Mouse (Mus musculus) MEL (cell line): Measurements from ENCODE around the gene Myl10. TPM values are rescaled to one million over a fixed set of nuclear protein-coding genes. Genes with fewer than 3 reads are reported as not detected.

Source experiments
- DNase-seq: peaks from one replicate; pipeline ENCODE4 v3.0.0; 2011; ENCODE audit warnings: low read depth, low spot score
- H3K27ac ChIP-seq: 2 replicates; pipeline ENCODE4 v1.5.1; 2012; ENCODE audit warnings: low read depth, mild to moderate bottlenecking, control low read depth, low read length, moderate library complexity; ENCODE audit not compliant: control insufficient read depth
- H3K27me3 ChIP-seq, 2 experiments: fragments of 150-350 bp in 1 of 2; sonication (generic) in 1 of 2; 2 replicates each; pipeline ENCODE4 v1.6.1; 2012; ENCODE audit warnings: low read length in 2 of 2, mild to moderate bottlenecking in 2 of 2, improper control_type of control experiment in 1 of 2, moderate library complexity in 1 of 2; ENCODE audit not compliant: insufficient read depth in 2 of 2, control insufficient read depth in 1 of 2
- H3K36me3 ChIP-seq, 2 experiments: 2 replicates each; pipeline ENCODE4 v1.6.1; 2012 to 2014; ENCODE audit warnings: low read length in 2 of 2, improper control_type of control experiment in 1 of 2, inconsistent platforms in 1 of 2, mild to moderate bottlenecking in 1 of 2; ENCODE audit not compliant: insufficient read depth in 2 of 2, control insufficient read depth in 1 of 2
- H3K4me1 ChIP-seq, 2 experiments: fragments of 150-350 bp in 1 of 2; sonication (generic) in 1 of 2; 2 replicates each; pipeline ENCODE4 v1.6.1; 2012; ENCODE audit warnings: low read length in 2 of 2, improper control_type of control experiment in 1 of 2, mild to moderate bottlenecking in 1 of 2; ENCODE audit not compliant: insufficient read depth in 2 of 2, control insufficient read depth in 1 of 2
- H3K4me3 ChIP-seq, 2 experiments: fragments of 150-350 bp in 1 of 2; sonication (generic) in 1 of 2; 2 replicates each; pipeline ENCODE4 v1.5.1; 2012; ENCODE audit warnings: low read depth in 2 of 2, low read length in 2 of 2, mild to moderate bottlenecking in 2 of 2, moderate library complexity in 2 of 2, control low read depth in 1 of 2, improper control_type of control experiment in 1 of 2; ENCODE audit not compliant: control insufficient read depth in 1 of 2, insufficient read depth in 1 of 2
- H3K79me2 ChIP-seq: 2 replicates; pipeline ENCODE4 v1.6.1; 2012; ENCODE audit warnings: mild to moderate bottlenecking, low read length, moderate library complexity; ENCODE audit not compliant: control insufficient read depth, poor library complexity, insufficient read depth
- H3K9ac ChIP-seq: 2 replicates; pipeline ENCODE4 v1.6.1; 2012; ENCODE audit warnings: low read depth, mild to moderate bottlenecking, control low read depth, low read length, moderate library complexity; ENCODE audit not compliant: control insufficient read depth, poor library complexity, severe bottlenecking
- H3K9me3 ChIP-seq: fragments of 150-350 bp; sonication (generic); replicated peaks from 2 replicates; pipeline ENCODE4 v1.6.1; 2012; ENCODE audit warnings: mild to moderate bottlenecking, low read length, improper control_type of control experiment, moderate library complexity; ENCODE audit not compliant: insufficient read depth
- CTCF ChIP-seq, 3 experiments: IDR thresholded peaks in 2 of 3; conservative IDR thresholded peaks in 1 of 3; 2 replicates each; pipeline ENCODE4 v1.5.1; 2011 to 2012; ENCODE audit warnings: low read length in 3 of 3, low read depth in 2 of 3, mild to moderate bottlenecking in 2 of 3, improper control_type of control experiment in 1 of 3, inconsistent platforms in 1 of 3, mixed read lengths in 1 of 3, moderate library complexity in 1 of 3; ENCODE audit not compliant: control insufficient read depth in 1 of 3, insufficient read depth in 1 of 3, poor library complexity in 1 of 3, severe bottlenecking in 1 of 3
- E2F4 ChIP-seq: IDR thresholded peaks from 2 replicates; pipeline ENCODE4 v1.6.1; 2011; ENCODE audit warnings: low read depth, low read length, improper control_type of control experiment, borderline replicate concordance
- EP300 ChIP-seq, 2 experiments: IDR thresholded peaks; 2 replicates each; pipeline ENCODE4 v1.6.1; 2011; ENCODE audit warnings: improper control_type of control experiment in 2 of 2, low read length in 2 of 2, low read depth in 1 of 2, mild to moderate bottlenecking in 1 of 2
- ETS1 ChIP-seq: IDR thresholded peaks from 2 replicates; pipeline ENCODE4 v1.6.1; 2012; ENCODE audit warnings: low read depth, mild to moderate bottlenecking, inconsistent platforms, low read length, improper control_type of control experiment, moderate library complexity
- GABPA ChIP-seq: IDR thresholded peaks from 2 replicates; pipeline ENCODE4 v1.6.1; 2012; ENCODE audit warnings: low read depth, mild to moderate bottlenecking, inconsistent platforms, low read length, improper control_type of control experiment, moderate library complexity
- GATA1 ChIP-seq: IDR thresholded peaks from 2 replicates; pipeline ENCODE4 v1.6.1; 2011; ENCODE audit warnings: low read depth, low read length, improper control_type of control experiment
- KAT2A ChIP-seq: conservative IDR thresholded peaks from 2 replicates; pipeline ENCODE4 v1.6.1; 2012; ENCODE audit warnings: low read depth, low read length, improper control_type of control experiment, inconsistent platforms
- MAFK ChIP-seq: IDR thresholded peaks from 2 replicates; pipeline ENCODE4 v1.6.1; 2011; ENCODE audit warnings: low read depth, mild to moderate bottlenecking, low read length, improper control_type of control experiment, borderline replicate concordance
- MAX ChIP-seq: IDR thresholded peaks from 2 replicates; pipeline ENCODE4 v1.6.1; 2011; ENCODE audit warnings: low read length, improper control_type of control experiment
- MYB ChIP-seq: IDR thresholded peaks from 2 replicates; pipeline ENCODE4 v1.6.1; 2011; ENCODE audit warnings: mild to moderate bottlenecking, low read depth, low read length, improper control_type of control experiment
- MYC ChIP-seq: IDR thresholded peaks from 2 replicates; pipeline ENCODE4 v1.6.1; 2011; ENCODE audit warnings: low read depth, mild to moderate bottlenecking, low read length, improper control_type of control experiment, moderate library complexity
- NELFE ChIP-seq: IDR thresholded peaks from 2 replicates; pipeline ENCODE4 v1.6.1; 2011; ENCODE audit warnings: low read depth, low read length, improper control_type of control experiment
- NRF1 ChIP-seq: IDR thresholded peaks from 2 replicates; pipeline ENCODE4 v1.6.1; 2014; ENCODE audit warnings: low read depth, mild to moderate bottlenecking, inconsistent platforms, low read length, improper control_type of control experiment, moderate library complexity; ENCODE audit not compliant: poor library complexity, insufficient read depth, severe bottlenecking
- POLR2A ChIP-seq, 2 experiments: IDR thresholded peaks; 2 replicates each; pipeline ENCODE4 v1.6.1; 2011 to 2012; ENCODE audit warnings: low read length in 2 of 2, mild to moderate bottlenecking in 2 of 2, control low read depth in 1 of 2, improper control_type of control experiment in 1 of 2, low read depth in 1 of 2, moderate library complexity in 1 of 2; ENCODE audit not compliant: control insufficient read depth in 1 of 2, insufficient read depth in 1 of 2, poor library complexity in 1 of 2
- POLR2AphosphoS2 ChIP-seq: IDR thresholded peaks from 2 replicates; pipeline ENCODE4 v1.6.1; 2011; ENCODE audit warnings: low read length, improper control_type of control experiment
- POLR2AphosphoS5 ChIP-seq: IDR thresholded peaks from 2 replicates; pipeline ENCODE4 v1.6.1; 2012; ENCODE audit warnings: low read depth, borderline replicate concordance, mild to moderate bottlenecking, inconsistent platforms, low read length, moderate library complexity, mixed read lengths
- RCOR1 ChIP-seq: IDR thresholded peaks from 2 replicates; pipeline ENCODE4 v1.6.1; 2012; ENCODE audit warnings: low read depth, mild to moderate bottlenecking, inconsistent platforms, low read length, improper control_type of control experiment
- SIN3A ChIP-seq: IDR thresholded peaks from 2 replicates; pipeline ENCODE4 v1.6.1; 2012; ENCODE audit warnings: low read length, improper control_type of control experiment, inconsistent platforms
- SMC3 ChIP-seq: IDR thresholded peaks from 2 replicates; pipeline ENCODE4 v1.6.1; 2011; ENCODE audit warnings: low read depth, low read length, improper control_type of control experiment
- TAL1 ChIP-seq: IDR thresholded peaks from 2 replicates; pipeline ENCODE4 v1.6.1; 2012; ENCODE audit warnings: mild to moderate bottlenecking, inconsistent platforms, low read length, moderate library complexity, mixed read lengths
- TBP ChIP-seq: IDR thresholded peaks from 2 replicates; pipeline ENCODE4 v1.8.0; 2011; ENCODE audit warnings: low read depth, low read length, improper control_type of control experiment
- TCF12 ChIP-seq: IDR thresholded peaks from 2 replicates; pipeline ENCODE4 v1.6.1; 2014; ENCODE audit warnings: low read depth, mild to moderate bottlenecking, inconsistent platforms, low read length, improper control_type of control experiment, moderate library complexity
- UBTF ChIP-seq: IDR thresholded peaks from 2 replicates; pipeline ENCODE4 v1.6.1; 2012; ENCODE audit warnings: low read depth, mild to moderate bottlenecking, inconsistent platforms, low read length, improper control_type of control experiment, moderate library complexity, borderline replicate concordance; ENCODE audit not compliant: insufficient read depth
- USF2 ChIP-seq, 2 experiments: IDR thresholded peaks; 2 replicates each; pipeline ENCODE4 v1.6.1; 2011 to 2012; ENCODE audit warnings: improper control_type of control experiment in 2 of 2, low read length in 2 of 2, borderline replicate concordance in 1 of 2, inconsistent platforms in 1 of 2, low read depth in 1 of 2, mild to moderate bottlenecking in 1 of 2; ENCODE audit not compliant: insufficient read depth in 1 of 2
- ZC3H11A ChIP-seq: IDR thresholded peaks from 2 replicates; pipeline ENCODE4 v1.6.1; 2012; ENCODE audit warnings: low read depth, mild to moderate bottlenecking, inconsistent platforms, low read length, improper control_type of control experiment
- ZKSCAN1 ChIP-seq: IDR thresholded peaks from 2 replicates; pipeline ENCODE4 v1.6.1; 2012; ENCODE audit warnings: low read depth, mild to moderate bottlenecking, inconsistent platforms, low read length, improper control_type of control experiment, moderate library complexity
- ZMIZ1 ChIP-seq: IDR thresholded peaks from 2 replicates; pipeline ENCODE4 v1.6.1; 2012; ENCODE audit warnings: low read depth, mild to moderate bottlenecking, inconsistent platforms, low read length, improper control_type of control experiment, moderate library complexity
- ZNF384 ChIP-seq: IDR thresholded peaks from 2 replicates; pipeline ENCODE4 v1.6.1; 2012; ENCODE audit warnings: low read depth, mild to moderate bottlenecking, inconsistent platforms, low read length, improper control_type of control experiment
- polyA plus RNA-seq, 2 experiments: library from polyadenylated mRNA; stranded (reverse) in 1 of 2; unstranded in 1 of 2; fragments of >175 nt in 1 of 2; fragments of >200 nt in 1 of 2; gene quantifications; 2 replicates each; pipeline versions ENCODE4 v1.2.1 to v1.2.4; 2012; ENCODE audit warnings: low replicate concordance in 2 of 2, low read depth in 1 of 2; ENCODE audit not compliant: insufficient read length in 2 of 2, insufficient read depth in 1 of 2, missing spikeins in 1 of 2
- total RNA-seq: library from RNA; depleted of rRNA; stranded (reverse); fragments of 300-350 nt; gene quantifications from 2 replicates; pipeline ENCODE4 v1.2.3, GENCODE M21; 2012

The Myl10 gene
- total and polyA plus RNA-seq, 3 experiments, result 0.11 to 0.42 TPM; not detected in 1

GRCm38 (mm10) chr5:136716696-136717572 lies 24.0 kb downstream of the Myl10 start:
- H3K27me3 ChIP-seq, result no peaks in the 10 kb centered on the region; a peak in 1 of 4 replicates
- H3K79me2 ChIP-seq, result no peaks in the 10 kb centered on the region
- no peaks in the 10 kb centered on the region for H3K36me3 ChIP-seq
- H3K9ac ChIP-seq, result no peak overlapping the region
- no peak overlapping the region for H3K27ac ChIP-seq
- DNase-seq, result no peak
- no peaks in the 10 kb centered on the region for H3K4me1 ChIP-seq
- TF ChIP-seq SMC3, result no peak
- no peak for TF ChIP-seq NELFE
- TF ChIP-seq MYB, result no peak
- TF ChIP-seq TBP, result no peak
- TF ChIP-seq ZC3H11A, result no peak
- no peak for TF ChIP-seq POLR2AphosphoS2
- TF ChIP-seq GATA1, result no peak
- TF ChIP-seq TAL1, result no peak
- no peak for TF ChIP-seq ZNF384
- no peak for TF ChIP-seq TCF12
- TF ChIP-seq EP300 (IDR thresholded peaks at IDR 0.05; ENCODE audit: low read depth in 1 of 2, low read length in 2 of 2), result no peak
- TF ChIP-seq NRF1, result no peak
- TF ChIP-seq POLR2A (IDR thresholded peaks at IDR 0.05; ENCODE audit: control insufficient read depth in 1 of 2, insufficient read depth in 1 of 2, low read depth in 1 of 2, low read length in 2 of 2, poor library complexity in 1 of 2), result no peak
- no peak overlapping the region for H3K4me3 ChIP-seq
- H3K9me3 ChIP-seq, result no peaks in the 10 kb centered on the region

- Histone ChIP-seq H3K9me3 (no peaks in the 10 kb centered on the region), H3K79me2 (no peaks in the 10 kb centered on the region), H3K9ac (no peak overlapping the region), H3K4me3 (no peak overlapping the region), H3K27ac (no peak overlapping the region), H3K4me1 (no peaks in the 10 kb centered on the region), H3K27me3 (no peaks in the 10 kb centered on the region; a peak in 1 of 4 replicates), H3K36me3 (no peaks in the 10 kb centered on the region)
- no peak for DNase-seq
- TF ChIP-seq MAX (no peak), MYC (no peak), POLR2AphosphoS5 (no peak), E2F4 (no peak), MAFK (no peak), TBP (no peak), UBTF (no peak), ZMIZ1 (no peak), RCOR1 (no peak), ZNF384 (no peak), SMC3 (no peak), USF2 (IDR thresholded peaks at IDR 0.05; ENCODE audit: borderline replicate concordance in 1 of 2, insufficient read depth in 1 of 2, low read depth in 1 of 2, low read length in 2 of 2) (no peak), ZKSCAN1 (no peak), SIN3A (no peak), GABPA (no peak), ETS1 (no peak), KAT2A (no peak), CTCF (IDR thresholded peaks at IDR 0.05 in 2 of 3, conservative IDR thresholded peaks at IDR 0.05 in 1 of 3; ENCODE audit: control insufficient read depth in 1 of 3, insufficient read depth in 1 of 3, low read depth in 2 of 3, low read length in 3 of 3, poor library complexity in 1 of 3, severe bottlenecking in 1 of 3) (no peak)
Measured at GRCm38 (mm10) chr5:136717573-136717854, 24.6 kb downstream of the Myl10 start.
